Mouse (Mus musculus) neural tube, embryonic 13.5 days (tissue): ENCODE data around the gene Ptprt. TPM values are rescaled to one million over a fixed set of nuclear protein-coding genes. Genes with fewer than 3 reads are reported as not detected.
A peak's percentile ranks its signal among the peaks of the same experiment; 100 is the strongest.

Experiments
- ATAC-seq: fragments of 200-750 bp; cut with Nextera tagmentation; 2 replicates; pipeline ENCODE4 v1.8.0; 2017; ENCODE audit warnings: low read depth, mild to moderate bottlenecking, moderate TSS enrichment, moderate library complexity
- H3K27ac ChIP-seq: fragments of 300-500 bp; sonication (generic); replicated peaks from 2 replicates; pipeline ENCODE4 v1.5.1; 2015; ENCODE audit warnings: moderate library complexity, mild to moderate bottlenecking, inconsistent platforms
- H3K27me3 ChIP-seq: fragments of 300-500 bp; sonication (generic); 2 replicates; pipeline ENCODE4 v1.6.1; 2015; ENCODE audit warnings: mild to moderate bottlenecking, inconsistent platforms
- H3K36me3 ChIP-seq: fragments of 300-500 bp; sonication (generic); 2 replicates; pipeline ENCODE4 v1.6.1; 2015; ENCODE audit warnings: mild to moderate bottlenecking, inconsistent platforms
- H3K4me1 ChIP-seq: fragments of 300-500 bp; sonication (generic); replicated peaks from 2 replicates; pipeline ENCODE4 v1.6.1; 2015; ENCODE audit warnings: inconsistent platforms
- H3K4me2 ChIP-seq: fragments of 300-500 bp; sonication (generic); 2 replicates; pipeline ENCODE4 v1.6.1; 2015; ENCODE audit warnings: inconsistent platforms, mild to moderate bottlenecking, moderate library complexity
- H3K4me3 ChIP-seq: fragments of 300-500 bp; sonication (generic); 2 replicates; pipeline ENCODE4 v1.5.1; 2015; ENCODE audit warnings: mild to moderate bottlenecking, inconsistent platforms
- H3K9ac ChIP-seq: fragments of 300-500 bp; sonication (generic); 2 replicates; pipeline ENCODE4 v1.6.1; 2015; ENCODE audit warnings: moderate library complexity, mild to moderate bottlenecking, inconsistent platforms
- H3K9me3 ChIP-seq: fragments of 300-500 bp; sonication (generic); 2 replicates; pipeline ENCODE4 v1.6.1; 2016; ENCODE audit warnings: inconsistent platforms
- WGBS: fragments of 180-500 bp; shearing (Covaris S2); methylation state at CpG from one replicate; pipeline ENCODE4 v1.1.7; 2015; 5-methylcytosine and 5-hydroxymethylcytosine counted together
- polyA plus RNA-seq: library from polyadenylated mRNA; unstranded; fragments of >200 nt; fragmentation: Nextera tagmentation; extraction: Ambion mirVana; gene quantifications from 2 replicates; pipeline ENCODE4 v1.2.1, GENCODE M21; 2015

Gene Ptprt
- polyA plus RNA-seq, 1 experiment from 2014 or later = 6.6 TPM

- Histone ChIP-seq H3K9me3 (no peaks in the 10 kb centered on the region), H3K4me1 (peaks cover 9% of the 10 kb centered on the region; the same call in 1 of the 2 replicates), H3K4me3 (no peak overlapping the region), H3K36me3 (no peaks in the 10 kb centered on the region), H3K4me2 (no peak overlapping the region), H3K27me3 (no peaks in the 10 kb centered on the region), H3K27ac (no peak overlapping the region), H3K9ac (no peak overlapping the region)
- WGBS = 82% methylated on average over 6 of the region's 6 CpGs
- no peak for ATAC-seq
These were observed 266.3 kb downstream of the Ptprt start for GRCm38 (mm10) chr2:162394601-162395000.

GRCm38 (mm10) chr2:162391834-162392233 lies 269.1 kb downstream of the Ptprt start:
- 34% methylated on average over 4 of the region's 4 CpGs for WGBS
- no peaks in the 10 kb centered on the region for H3K36me3 ChIP-seq
- H3K4me3 ChIP-seq = no peak overlapping the region
- 0 out of 2 replicates have a peak, but pooled peaks have one; percentile 27 for ATAC-seq
- no peak overlapping the region for H3K4me2 ChIP-seq
- no peak overlapping the region; the same call in 1 of the 2 replicates for H3K27ac ChIP-seq
- no peaks in the 10 kb centered on the region for H3K27me3 ChIP-seq
- no peaks in the 10 kb centered on the region for H3K9me3 ChIP-seq
- H3K4me1 ChIP-seq = peaks cover 9% of the 10 kb centered on the region; the same call in 1 of the 2 replicates
- no peak overlapping the region for H3K9ac ChIP-seq

DNA sequence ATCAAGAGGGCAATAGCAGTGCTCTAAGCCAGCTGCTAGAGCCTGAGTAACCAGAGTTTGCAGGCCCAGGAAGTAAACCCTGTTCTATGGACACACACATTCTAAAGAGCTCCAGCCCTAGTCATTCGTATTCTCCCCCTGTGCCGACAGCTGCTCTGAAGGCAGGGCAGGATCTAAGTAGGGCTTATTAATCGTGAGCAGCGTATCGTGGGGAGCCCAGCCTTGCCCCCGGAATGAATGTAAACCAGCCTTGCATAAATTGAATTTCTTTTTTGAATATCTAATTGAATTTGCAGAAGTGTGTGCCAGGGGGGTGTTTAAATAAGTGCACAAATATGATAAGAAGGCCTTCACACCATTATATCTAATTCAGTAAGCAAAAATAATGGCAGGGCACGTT lies 283.6 kb downstream of the Ptprt start:
- Histone ChIP-seq H3K4me2 (no peak overlapping the region), H3K4me1 (no peaks in the 10 kb centered on the region), H3K9me3 (no peaks in the 10 kb centered on the region), H3K27ac (no peak overlapping the region), H3K9ac (no peak overlapping the region), H3K27me3 (no peaks in the 10 kb centered on the region), H3K4me3 (no peak overlapping the region), H3K36me3 (no peaks in the 10 kb centered on the region)
- no peak for ATAC-seq
- WGBS = 48% methylated on average over 7 of the region's 7 CpGs

- H3K4me3 ChIP-seq = no peak overlapping the region
- H3K36me3 ChIP-seq = no peaks in the 10 kb centered on the region
- H3K27ac ChIP-seq = no peak overlapping the region
- H3K4me1 ChIP-seq = peaks cover 10% of the 10 kb centered on the region
- no peak overlapping the region for H3K4me2 ChIP-seq
- no peaks in the 10 kb centered on the region for H3K9me3 ChIP-seq
- no peak overlapping the region for H3K9ac ChIP-seq
- ATAC-seq = no peak
- 76% methylated on average over 1 of the region's 1 CpGs for WGBS
- H3K27me3 ChIP-seq = no peaks in the 10 kb centered on the region
These were observed 311.9 kb downstream of the Ptprt start for GRCm38 (mm10) chr2:162349047-162349446.

- no peak overlapping the region for H3K4me2 ChIP-seq
- H3K4me3 ChIP-seq = no peak overlapping the region
- H3K27ac ChIP-seq = no peak overlapping the region
- 67% methylated on average over 2 of the region's 2 CpGs for WGBS
- H3K27me3 ChIP-seq = no peaks in the 10 kb centered on the region
- H3K36me3 ChIP-seq = no peaks in the 10 kb centered on the region
- H3K4me1 ChIP-seq = no peaks in the 10 kb centered on the region
- no peak overlapping the region for H3K9ac ChIP-seq
- no peak for ATAC-seq
- H3K9me3 ChIP-seq = no peaks in the 10 kb centered on the region
These were observed 319.1 kb downstream of the Ptprt start for GRCm38 (mm10) chr2:162341846-162342245.

DNA sequence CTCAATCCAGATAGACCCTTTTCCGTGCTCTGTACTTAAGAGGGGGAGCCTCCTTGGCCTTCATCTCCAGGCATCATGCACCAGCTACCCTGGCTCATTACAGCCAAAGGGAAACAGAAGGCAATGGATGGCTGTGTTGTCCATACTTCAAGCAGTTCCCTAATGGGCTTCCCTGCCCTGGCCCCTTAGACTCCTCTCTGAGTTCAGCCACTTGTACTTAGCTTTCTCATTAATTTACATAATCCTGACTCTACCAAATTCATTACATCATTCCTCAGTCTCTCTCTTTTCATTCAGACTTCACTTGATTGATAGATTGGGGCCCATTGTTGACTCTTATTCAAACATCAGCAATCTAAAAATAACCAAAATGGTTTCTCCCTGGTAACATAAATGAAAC lies 320.7 kb downstream of the Ptprt start:
- no peak overlapping the region for H3K27ac ChIP-seq
- H3K4me2 ChIP-seq = no peak overlapping the region
- H3K9me3 ChIP-seq = no peaks in the 10 kb centered on the region
- no peaks in the 10 kb centered on the region for H3K27me3 ChIP-seq
- no peaks in the 10 kb centered on the region for H3K36me3 ChIP-seq
- ATAC-seq = no peak
- H3K9ac ChIP-seq = no peak overlapping the region
- no peaks in the 10 kb centered on the region for H3K4me1 ChIP-seq
- H3K4me3 ChIP-seq = no peak overlapping the region
- WGBS = 87% methylated on average over 1 of the region's 1 CpGs

DNA sequence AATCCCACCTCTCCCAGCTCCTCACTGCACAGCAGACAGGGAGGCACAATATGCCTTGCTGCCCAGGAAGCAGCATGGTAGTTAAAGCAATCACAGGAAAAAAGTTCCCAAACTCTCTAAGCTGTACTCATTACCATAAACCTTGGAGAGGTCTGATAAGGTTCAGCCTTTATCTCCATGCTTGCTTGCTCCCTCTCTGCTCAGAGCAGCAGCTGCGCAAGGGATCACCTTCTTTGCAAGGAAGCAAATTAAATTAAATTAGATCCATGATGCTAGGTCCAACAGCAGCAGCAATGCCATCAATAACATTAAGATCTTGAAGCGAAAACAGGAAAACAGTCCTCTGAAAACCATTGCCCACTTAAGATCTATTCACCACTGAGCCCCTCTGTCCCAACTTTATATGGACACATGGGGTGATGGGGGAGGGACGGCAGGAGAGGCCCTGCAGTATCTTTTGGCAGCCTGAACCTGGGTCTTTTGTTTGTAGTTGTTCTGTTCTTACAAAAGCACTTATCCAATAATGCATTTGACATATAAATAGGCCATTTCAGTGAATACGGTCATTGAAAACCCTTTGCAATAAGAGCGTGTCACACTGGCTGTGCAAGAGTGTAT lies 328.8 kb downstream of the Ptprt start:
- 27% methylated on average over 5 of the region's 5 CpGs for WGBS
- Histone ChIP-seq H3K27me3 (no peaks in the 10 kb centered on the region), H3K4me3 (no peak overlapping the region), H3K27ac (no peak overlapping the region), H3K4me1 (peaks cover 10% of the 10 kb centered on the region), H3K36me3 (no peaks in the 10 kb centered on the region), H3K9me3 (no peaks in the 10 kb centered on the region), H3K9ac (no peak overlapping the region), H3K4me2 (no peak overlapping the region)
- ATAC-seq = no peak

GRCm38 (mm10) chr2:162329430-162329829 lies 331.5 kb downstream of the Ptprt start:
- WGBS = 87% methylated on average over 9 of the region's 9 CpGs
- Histone ChIP-seq H3K9ac (no peak overlapping the region), H3K36me3 (no peaks in the 10 kb centered on the region), H3K27me3 (no peaks in the 10 kb centered on the region), H3K4me2 (no peak overlapping the region), H3K4me3 (no peak overlapping the region), H3K27ac (no peak overlapping the region), H3K9me3 (no peaks in the 10 kb centered on the region), H3K4me1 (peaks cover 17% of the 10 kb centered on the region)
- no peak for ATAC-seq

DNA sequence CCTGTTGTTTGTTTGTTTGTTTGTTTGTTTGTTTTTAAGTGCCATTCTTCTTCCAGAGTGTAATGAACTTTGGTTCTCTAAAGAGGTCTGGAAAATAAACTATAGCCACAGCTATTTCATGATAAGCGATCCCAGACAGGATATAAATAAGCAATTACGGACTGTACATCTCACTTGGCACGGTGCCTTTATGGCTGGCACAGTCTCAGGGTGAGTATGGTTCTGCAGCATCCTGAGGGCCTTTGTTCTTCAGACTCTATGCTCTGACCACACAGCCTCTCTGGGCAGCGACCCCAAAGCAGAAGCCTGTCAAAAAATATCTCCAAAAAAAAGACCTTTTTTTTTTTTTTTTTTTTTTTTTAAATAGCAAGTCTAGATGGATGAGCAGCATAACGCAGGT lies 338.5 kb downstream of the Ptprt start:
- H3K9ac ChIP-seq = no peak overlapping the region
- H3K4me3 ChIP-seq = no peak overlapping the region
- no peak for ATAC-seq
- no peaks in the 10 kb centered on the region for H3K27me3 ChIP-seq
- no peaks in the 10 kb centered on the region for H3K36me3 ChIP-seq
- H3K4me2 ChIP-seq = no peak overlapping the region
- H3K4me1 ChIP-seq = peaks cover 18% of the 10 kb centered on the region
- no peaks in the 10 kb centered on the region for H3K9me3 ChIP-seq
- no peak overlapping the region for H3K27ac ChIP-seq
- WGBS = 55% methylated on average over 5 of the region's 5 CpGs

DNA sequence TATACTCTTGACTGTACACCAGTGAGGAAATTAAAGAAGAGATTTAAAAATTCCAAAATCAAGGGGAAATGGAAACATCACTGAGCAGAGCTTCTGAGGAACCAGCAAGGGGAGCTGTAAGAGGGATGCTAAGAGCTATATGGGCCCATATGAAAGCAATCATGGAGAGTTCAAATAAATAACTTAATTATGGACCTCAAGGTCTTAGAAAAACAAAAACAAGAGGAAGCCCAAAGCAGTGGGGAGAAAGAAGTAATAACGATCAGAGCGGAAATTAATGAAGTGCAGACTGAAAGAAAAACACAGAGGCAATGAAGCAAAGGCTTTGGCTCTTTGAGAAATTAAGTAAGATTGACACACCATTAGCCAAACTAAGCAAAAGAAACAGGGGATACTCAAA lies 353.0 kb downstream of the Ptprt start:
- Histone ChIP-seq H3K4me1 (no peaks in the 10 kb centered on the region), H3K4me2 (no peak overlapping the region), H3K36me3 (no peaks in the 10 kb centered on the region), H3K9ac (no peak overlapping the region), H3K4me3 (no peak overlapping the region), H3K27me3 (no peaks in the 10 kb centered on the region), H3K27ac (no peak overlapping the region), H3K9me3 (no peaks in the 10 kb centered on the region)
- no peak for ATAC-seq
- 73% methylated on average over 2 of the region's 2 CpGs for WGBS

DNA sequence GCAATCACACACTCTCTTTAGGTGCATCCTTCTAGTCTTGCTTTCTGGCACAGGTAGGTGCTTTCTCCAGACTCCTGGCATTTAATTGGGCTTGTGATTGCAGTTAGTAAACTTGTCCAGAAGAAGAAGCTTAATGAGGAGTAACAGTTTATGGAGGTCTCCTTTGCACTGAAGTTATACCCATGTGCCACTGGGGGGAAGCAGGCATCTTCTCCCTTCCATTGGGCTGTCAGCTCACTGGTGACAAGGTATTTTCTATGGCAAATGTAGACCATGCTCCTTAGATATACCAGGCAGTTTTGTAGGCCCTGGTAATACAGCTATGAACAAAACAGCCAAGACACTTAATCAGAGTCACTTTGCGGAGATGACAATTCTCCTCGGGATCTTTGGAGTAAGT lies 366.9 kb downstream of the Ptprt start:
- no peak overlapping the region for H3K27ac ChIP-seq
- H3K4me1 ChIP-seq = no peaks in the 10 kb centered on the region
- ATAC-seq = no peak
- H3K9ac ChIP-seq = no peak overlapping the region
- H3K36me3 ChIP-seq = no peaks in the 10 kb centered on the region
- H3K4me2 ChIP-seq = no peak overlapping the region
- H3K4me3 ChIP-seq = no peak overlapping the region
- H3K27me3 ChIP-seq = no peaks in the 10 kb centered on the region
- WGBS = 88% methylated on average over 2 of the region's 2 CpGs
- no peaks in the 10 kb centered on the region for H3K9me3 ChIP-seq

- Histone ChIP-seq H3K4me2 (no peak overlapping the region), H3K4me3 (no peak overlapping the region), H3K27ac (peak overlapping the region; percentile 81), H3K4me1 (peaks cover 26% of the 10 kb centered on the region), H3K9me3 (no peaks in the 10 kb centered on the region), H3K9ac (no peak overlapping the region), H3K27me3 (no peaks in the 10 kb centered on the region), H3K36me3 (no peaks in the 10 kb centered on the region)
- peak; percentile 40; the same call in 1 of the 2 replicates for ATAC-seq
- 75% methylated on average over 4 of the region's 4 CpGs for WGBS
These were observed 378.3 kb downstream of the Ptprt start for GRCm38 (mm10) chr2:162282606-162283005.

- peak overlapping the region; percentile 81 for H3K27ac ChIP-seq
- peaks cover 26% of the 10 kb centered on the region for H3K4me1 ChIP-seq
- H3K36me3 ChIP-seq = no peaks in the 10 kb centered on the region
- H3K4me2 ChIP-seq = no peak overlapping the region
- no peaks in the 10 kb centered on the region for H3K9me3 ChIP-seq
- 17% methylated on average over 10 of the region's 10 CpGs for WGBS
- no peak overlapping the region for H3K9ac ChIP-seq
- H3K27me3 ChIP-seq = no peaks in the 10 kb centered on the region
- no peak overlapping the region for H3K4me3 ChIP-seq
- ATAC-seq = peak; percentile 95
These were observed 378.8 kb downstream of the Ptprt start for GRCm38 (mm10) chr2:162282121-162282520.
